Mouse (Mus musculus): ENCODE results near the gene Ipmk. TPM values are rescaled to one million over a fixed set of nuclear protein-coding genes. Genes with fewer than 3 reads are reported as not detected.
A peak's percentile ranks its signal among the peaks of the same experiment; 100 is the strongest.

The Ipmk gene
- total RNA-seq, 2 experiments from 2014 or later: 20.5 to 28.6 TPM

GRCm38 (mm10) chr10:71338156-71338905, 9.2 kb upstream of the Ipmk start:
- no peak for ATAC-seq (replicated peaks; ENCODE audit: poor library complexity, severe bottlenecking)

- 0 out of 2 replicates have a peak, but pooled peaks have one; percentile 2 for ATAC-seq (replicated peaks; ENCODE audit: poor library complexity, severe bottlenecking)
These were observed 8.1 kb upstream of the Ipmk start for GRCm38 (mm10) chr10:71339463-71339862.

- no peak for ATAC-seq (replicated peaks; ENCODE audit: poor library complexity, severe bottlenecking)
These were observed 7.4 kb upstream of the Ipmk start for GRCm38 (mm10) chr10:71340195-71340594.

- ATAC-seq (replicated peaks; ENCODE audit: poor library complexity, severe bottlenecking): no peak
These were observed 6.3 kb upstream of the Ipmk start for GRCm38 (mm10) chr10:71341290-71341689.

GRCm38 (mm10) chr10:71342030-71342805, 5.3 kb upstream of the Ipmk start:
- ATAC-seq (replicated peaks; ENCODE audit: poor library complexity, severe bottlenecking): no peak

GRCm38 (mm10) chr10:71343130-71343529, 4.4 kb upstream of the Ipmk start:
- ATAC-seq (replicated peaks; ENCODE audit: poor library complexity, severe bottlenecking): peak; percentile 6

- ATAC-seq (replicated peaks; ENCODE audit: poor library complexity, severe bottlenecking): no peak
These were observed 3.8 kb upstream of the Ipmk start for GRCm38 (mm10) chr10:71343567-71344265.

GRCm38 (mm10) chr10:71344579-71345143, 2.9 kb upstream of the Ipmk start, which contains the start of gene Cisd1:
Gene Cisd1 (minus strand): TSS chr10:71344954.
- ATAC-seq (replicated peaks; ENCODE audit: poor library complexity, severe bottlenecking): peak; percentile 31

- no peak for ATAC-seq (replicated peaks; ENCODE audit: poor library complexity, severe bottlenecking)
These were observed 1.5 kb upstream of the Ipmk start for GRCm38 (mm10) chr10:71346106-71346505.

- no peak for ATAC-seq (replicated peaks; ENCODE audit: poor library complexity, severe bottlenecking)
These were observed 648 bp upstream of the Ipmk start for GRCm38 (mm10) chr10:71346722-71347508.

- peak; percentile 51 for ATAC-seq (replicated peaks; ENCODE audit: poor library complexity, severe bottlenecking)
These were observed 537 bp downstream of the Ipmk start for GRCm38 (mm10) chr10:71347964-71348636.

GRCm38 (mm10) chr10:71348637-71349280, 1.2 kb downstream of the Ipmk start:
- ATAC-seq (replicated peaks; ENCODE audit: poor library complexity, severe bottlenecking): no peak

GRCm38 (mm10) chr10:71349290-71349689, 1.7 kb downstream of the Ipmk start:
- peak; percentile 55 for ATAC-seq (replicated peaks; ENCODE audit: poor library complexity, severe bottlenecking)

- ATAC-seq (replicated peaks; ENCODE audit: poor library complexity, severe bottlenecking): no peak
These were observed 3.7 kb downstream of the Ipmk start for GRCm38 (mm10) chr10:71351301-71351700.

- no peak for ATAC-seq (replicated peaks; ENCODE audit: poor library complexity, severe bottlenecking)
These were observed 6.3 kb downstream of the Ipmk start for GRCm38 (mm10) chr10:71353850-71354249.

GRCm38 (mm10) chr10:71354947-71355346, 7.4 kb downstream of the Ipmk start:
- no peak for ATAC-seq (replicated peaks; ENCODE audit: poor library complexity, severe bottlenecking)

GRCm38 (mm10) chr10:71361044-71361443, 13.5 kb downstream of the Ipmk start:
- ATAC-seq (replicated peaks; ENCODE audit: poor library complexity, severe bottlenecking): no peak

GRCm38 (mm10) chr10:71361836-71362562, 14.4 kb downstream of the Ipmk start:
- ATAC-seq (replicated peaks; ENCODE audit: poor library complexity, severe bottlenecking): peak; percentile 74
